Mouse (Mus musculus) Patski (cell line): Measurements from ENCODE around the gene Srrm3. TPM values are rescaled to one million over a fixed set of nuclear protein-coding genes. Genes with fewer than 3 reads are reported as not detected.

Source experiments
- ATAC-seq: fragments of 100-300 bp; one replicate; pipeline ENCODE4 v1.8.0; 2021
- CTCF ChIA-PET: fragments of 350-600 bp; sonication (Branson Sonifier 250); formaldehyde crosslinking; loops from one replicate; lab custom pipeline; 2022; ENCODE audit warnings: inconsistent platforms; lab: Charles Lee
- POLR2A ChIA-PET: fragments of 350-600 bp; sonication (Branson Sonifier 250); formaldehyde crosslinking; loops from one replicate; lab custom pipeline; 2022; ENCODE audit warnings: antibody characterized with exemption, inconsistent platforms; lab: Charles Lee
- DNase-seq: peaks from one replicate; pipeline ENCODE4 v3.0.0-alpha.2; 2011; ENCODE audit warnings: low read depth, low spot score
- H3K27me3 ChIP-seq: fragments of 371-371 bp; one replicate; pipeline ENCODE4 v1.5.1; 2021
- CTCF ChIP-seq: fragments of 100-300 bp; IDR thresholded peaks from one replicate; pipeline ENCODE4 v1.5.1; 2021
- in situ Hi-C: fragments of 300-500 bp; cut with MboI; formaldehyde crosslinking; loops from 3 replicates; pipeline ENCODE4 v1.11.1; 2018; ENCODE audit warnings: low pct_unique_long_range_greater_than_20kb, mixed read lengths
- polyA plus RNA-seq: library from polyadenylated mRNA; unstranded; gene quantifications from one replicate; pipeline ENCODE4 v1.2.3, GENCODE M21; 2021

The Srrm3 gene
- polyA plus RNA-seq, result 0.01 TPM

GRCm38 (mm10) chr5:135806555-135807262 is at the start of gene Srrm3:
Gene Srrm3, plus strand, starts transcription at chr5:135806890.
- in situ Hi-C loops, result no loop called here
- DNase-seq, result peak; percentile 44
- POLR2A ChIA-PET, result no interaction called here
- CTCF ChIA-PET, result interaction anchor here (0.6 to 1.2 kb wide), 4 partner anchors 11 to 435 kb away, joined by 3 to 14 read pairs (median 4); no protein-coding TSS in a partner anchor
- ATAC-seq, result peak; percentile 13
- peak; percentile 99 for TF ChIP-seq CTCF
- peaks cover 15% of the 10 kb centered on the region for H3K27me3 ChIP-seq

GRCm38 (mm10) chr5:135761881-135762280 is 44.8 kb upstream of the Srrm3 start:
- in situ Hi-C loops, result no loop called here
- POLR2A ChIA-PET, result no interaction called here
- CTCF ChIA-PET, result interaction anchor here (1.5 to 4.2 kb wide), 2 partner anchors 132 to 146 kb away, joined by 5 to 23 read pairs; no protein-coding TSS in a partner anchor
- no peak for TF ChIP-seq CTCF
- ATAC-seq (no peak), DNase-seq (no peak)
- H3K27me3 ChIP-seq, result no peaks in the 10 kb centered on the region

GRCm38 (mm10) chr5:135763526-135763925 is 43.2 kb upstream of the Srrm3 start:
- no peak for DNase-seq
- ATAC-seq, result peak; percentile 29
- in situ Hi-C loops, result no loop called here
- peak; percentile 86 for TF ChIP-seq CTCF
- POLR2A ChIA-PET, result no interaction called here
- H3K27me3 ChIP-seq, result no peaks in the 10 kb centered on the region
- CTCF ChIA-PET, result interaction anchor here (0.9 to 4.2 kb wide), 7 partner anchors 9 to 368 kb away, joined by 3 to 23 read pairs (median 3); no protein-coding TSS in a partner anchor

GRCm38 (mm10) chr5:135764971-135765370 is 41.7 kb upstream of the Srrm3 start:
- H3K27me3 ChIP-seq, result no peaks in the 10 kb centered on the region
- in situ Hi-C loops, result loop anchor here (5.0 kb wide), 2 partner anchors 148 to 363 kb away; no protein-coding TSS in a partner anchor
- TF ChIP-seq CTCF, result no peak
- ATAC-seq (no peak), DNase-seq (no peak)
- ChIA-PET CTCF (interaction anchor here (3.9 to 4.2 kb wide), 2 partner anchors 134 to 149 kb away, joined by 23 read pairs; no protein-coding TSS in a partner anchor), POLR2A (no interaction called here)

- CTCF ChIA-PET, result interaction anchor here (0.9 to 1.2 kb wide), 3 partner anchors 9 to 142 kb away, joined by 3 to 5 read pairs (median 3); no protein-coding TSS in a partner anchor
- ATAC-seq, result no peak
- no peak for TF ChIP-seq CTCF
- no peaks in the 10 kb centered on the region for H3K27me3 ChIP-seq
- no peak for DNase-seq
- in situ Hi-C loops, result no loop called here
- POLR2A ChIA-PET, result no interaction called here
Measured at GRCm38 (mm10) chr5:135772519-135772918, 34.2 kb upstream of the Srrm3 start.

- no peaks in the 10 kb centered on the region for H3K27me3 ChIP-seq
- in situ Hi-C loops, result no loop called here
- DNase-seq, result no peak
- no peak for ATAC-seq
- ChIA-PET CTCF (interaction anchor here (2.1 kb wide), 1 partner anchor 146 kb away, joined by 8 read pairs; no protein-coding TSS in a partner anchor), POLR2A (no interaction called here)
- TF ChIP-seq CTCF, result no peak
Measured at GRCm38 (mm10) chr5:135776546-135776945, 30.1 kb upstream of the Srrm3 start.

GRCm38 (mm10) chr5:135777796-135778470 is 28.8 kb upstream of the Srrm3 start, which contains the start of gene Styxl1:
Gene Styxl1, minus strand, starts transcription at chr5:135778385.
- H3K27me3 ChIP-seq, result no peaks in the 10 kb centered on the region
- in situ Hi-C loops, result no loop called here
- DNase-seq, result no peak
- ATAC-seq, result peak; percentile 79
- CTCF ChIA-PET, result interaction anchor here (0.8 to 1.4 kb wide), 2 partner anchors 17 to 227 kb away, joined by 3 to 4 read pairs; no protein-coding TSS in a partner anchor
- POLR2A ChIA-PET, result interaction anchor here (0.9 to 1.3 kb wide), 2 partner anchors 12 to 227 kb away, joined by 3 to 6 read pairs; no protein-coding TSS in a partner anchor
- no peak for TF ChIP-seq CTCF

- in situ Hi-C loops, result no loop called here
- ChIA-PET POLR2A (interaction anchor here (1.3 kb wide), 1 partner anchor 11 kb away, joined by 6 read pairs; no protein-coding TSS in a partner anchor), CTCF (interaction anchor here (1.2 to 1.4 kb wide), 2 partner anchors 149 to 227 kb away, joined by 4 read pairs; no protein-coding TSS in a partner anchor)
- peak; percentile 94 for ATAC-seq
- peak; percentile 100 for DNase-seq
- no peak for TF ChIP-seq CTCF
- no peaks in the 10 kb centered on the region for H3K27me3 ChIP-seq
Measured at GRCm38 (mm10) chr5:135778471-135779445, 27.9 kb upstream of the Srrm3 start, which contains the start of gene Mdh2. Gene Mdh2, plus strand, starts transcription at chr5:135778480.

- DNase-seq (no peak), ATAC-seq (no peak)
- in situ Hi-C loops, result no loop called here
- ChIA-PET POLR2A (interaction anchor here (1.6 kb wide), 1 partner anchor 12 kb away, joined by 5 read pairs; no protein-coding TSS in a partner anchor), CTCF (interaction anchor here (1.4 kb wide), 1 partner anchor 15 kb away, joined by 4 read pairs; no protein-coding TSS in a partner anchor)
- H3K27me3 ChIP-seq, result no peaks in the 10 kb centered on the region
- TF ChIP-seq CTCF, result no peak
Measured at GRCm38 (mm10) chr5:135780331-135780730, 26.4 kb upstream of the Srrm3 start.
